Mouse (Mus musculus): ENCODE data around the gene Actl6a. TPM values are rescaled to one million over a fixed set of nuclear protein-coding genes. Genes with fewer than 3 reads are reported as not detected.
A peak's percentile ranks its signal among the peaks of the same experiment; 100 is the strongest.

Gene Actl6a
- polyA plus RNA-seq, 1 experiment = 8.7 TPM

DNA sequence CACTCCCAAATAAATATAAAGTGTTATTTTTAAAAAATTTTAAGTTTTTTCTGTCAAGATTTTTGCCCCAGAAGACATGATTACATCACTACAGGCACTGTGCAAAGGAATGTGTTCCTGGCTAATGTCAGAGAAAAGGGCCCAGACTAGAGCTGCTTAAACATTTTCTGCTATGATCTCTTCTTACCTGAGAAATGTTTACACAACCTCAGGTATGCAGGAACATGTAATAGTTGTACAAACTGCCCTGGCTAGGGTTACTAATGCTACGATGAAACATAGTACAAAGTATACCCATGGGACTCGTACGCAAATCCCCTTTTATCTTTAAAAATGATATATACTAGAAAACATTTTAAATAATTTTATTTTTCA is 44.6 kb upstream of the Actl6a start:
- Histone ChIP-seq H3K27me3 (ENCODE audit: control insufficient read depth, insufficient read depth, low read length) (no peaks in the 10 kb centered on the region), H3K27ac (ENCODE audit: insufficient read depth, low read depth, low read length) (no peak overlapping the region), H3K4me1 (ENCODE audit: control insufficient read depth, insufficient read depth, insufficient read length, low read length) (peaks cover 6% of the 10 kb centered on the region), H3K36me3 (ENCODE audit: control insufficient read depth, insufficient read depth, low read length) (no peaks in the 10 kb centered on the region), H3K4me3 (ENCODE audit: low read depth, low read length) (no peak overlapping the region)
- TF ChIP-seq POLR2A (IDR thresholded peaks at IDR 0.05; ENCODE audit: low read depth, low read length) (no peak), CTCF (IDR thresholded peaks at IDR 0.05; ENCODE audit: extremely low read depth, insufficient read length, insufficient replicate concordance, low read depth, low read length) (no peak)
- 80% methylated on average over 3 of the region's 3 CpGs for WGBS

DNA sequence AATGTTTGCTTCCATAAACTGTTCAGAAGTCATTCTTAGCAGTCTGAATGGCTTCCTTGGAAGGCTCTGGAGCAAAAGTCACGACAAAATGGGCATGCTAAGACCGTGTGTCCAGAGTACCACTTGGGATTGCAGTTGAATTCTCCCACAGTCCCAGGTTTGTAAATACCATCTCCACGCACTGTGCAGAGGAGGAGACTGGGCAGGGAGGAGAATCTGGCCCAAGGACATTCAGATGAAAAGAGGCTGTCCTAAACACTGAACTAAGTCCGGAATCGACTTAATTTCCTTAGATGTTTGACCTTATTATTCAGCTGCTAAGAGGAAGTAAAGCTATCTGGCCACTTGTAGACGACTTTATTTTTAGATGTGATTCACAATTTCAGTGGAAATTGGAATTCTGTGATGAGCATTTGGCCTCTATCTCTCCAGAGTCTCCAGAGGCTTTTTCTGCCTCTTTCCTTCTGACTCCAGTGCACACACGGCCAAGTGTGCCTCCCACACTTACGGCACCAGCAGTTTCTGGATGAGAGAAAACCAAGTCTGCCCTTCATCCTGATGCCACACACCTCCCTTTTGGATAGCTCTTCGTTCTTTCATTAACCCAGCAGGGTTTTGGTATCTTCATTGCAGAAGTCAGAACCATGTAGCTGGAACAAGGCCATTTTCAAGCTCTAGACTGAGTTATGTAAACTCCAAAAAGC is 37.7 kb upstream of the Actl6a start:
- peak overlapping the region; percentile 21 for H3K27ac ChIP-seq (ENCODE audit: insufficient read depth, low read depth, low read length)
- TF ChIP-seq POLR2A (IDR thresholded peaks at IDR 0.05; ENCODE audit: low read depth, low read length) (no peak), CTCF (IDR thresholded peaks at IDR 0.05; ENCODE audit: extremely low read depth, insufficient read length, insufficient replicate concordance, low read depth, low read length) (no peak)

DNA sequence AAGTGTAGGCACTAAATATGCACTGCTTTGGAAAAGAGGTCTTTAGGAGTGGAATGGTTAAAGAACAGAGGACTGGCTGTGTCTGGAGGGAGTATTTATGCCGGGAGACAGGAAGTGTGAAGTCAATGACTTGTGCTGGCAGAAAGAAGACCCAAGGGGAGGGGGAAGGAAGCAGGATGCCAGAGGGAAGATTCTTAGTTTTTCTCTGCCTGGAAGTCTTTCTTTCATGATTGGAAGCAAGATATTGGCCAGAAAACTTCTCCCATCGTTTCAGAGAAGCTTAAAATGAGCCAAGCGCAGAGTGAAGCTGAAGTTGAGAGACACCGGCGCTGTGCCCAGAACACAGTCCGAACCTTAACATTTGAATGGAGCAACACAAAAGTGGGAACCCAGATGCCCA is 36.9 kb upstream of the Actl6a start:
- 64% methylated on average over 6 of the region's 6 CpGs for WGBS
- H3K4me3 ChIP-seq (ENCODE audit: low read depth, low read length) = peak overlapping the region; percentile 37; the same call in 1 of the 2 replicates

More for the DNA sequence above, 37.7 kb upstream of the Actl6a start:
- Histone ChIP-seq H3K27me3 (ENCODE audit: control insufficient read depth, insufficient read depth, low read length) (no peaks in the 10 kb centered on the region), H3K4me1 (ENCODE audit: control insufficient read depth, insufficient read depth, insufficient read length, low read length) (0 out of 2 replicates have a peak, but pooled peaks cover 2% of the 10 kb centered on the region), H3K36me3 (ENCODE audit: control insufficient read depth, insufficient read depth, low read length) (no peaks in the 10 kb centered on the region), H3K4me3 (ENCODE audit: low read depth, low read length) (no peak overlapping the region)
- 65% methylated on average over 9 of the region's 9 CpGs for WGBS

DNA sequence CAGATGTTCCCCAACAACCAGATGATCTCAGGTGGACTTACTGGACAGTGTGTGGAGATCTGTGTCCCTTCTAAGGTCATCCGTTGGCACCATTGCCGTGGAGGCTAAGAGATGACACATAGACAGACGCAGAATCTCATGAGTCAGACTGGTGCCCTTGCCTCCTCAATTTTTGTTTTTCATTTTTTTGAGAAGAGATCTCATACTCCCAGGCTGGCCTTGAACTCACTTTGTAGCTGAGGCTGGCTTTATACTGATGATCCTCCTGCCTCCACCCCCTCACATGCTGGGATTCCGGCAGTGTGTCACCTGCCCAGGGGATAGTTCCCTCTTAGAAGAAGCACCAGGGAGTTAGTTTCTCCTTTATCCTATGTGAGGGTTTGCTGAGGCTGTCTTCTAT is 35.9 kb upstream of the Actl6a start:
- WGBS = 93% methylated on average over 4 of the region's 4 CpGs
- H3K4me1 ChIP-seq (ENCODE audit: control insufficient read depth, insufficient read depth, insufficient read length, low read length) = 0 out of 2 replicates have a peak, but pooled peaks cover 2% of the 10 kb centered on the region
- H3K27ac ChIP-seq (ENCODE audit: insufficient read depth, low read depth, low read length) = no peak overlapping the region
- H3K36me3 ChIP-seq (ENCODE audit: control insufficient read depth, insufficient read depth, low read length) = no peaks in the 10 kb centered on the region
- no peaks in the 10 kb centered on the region for H3K27me3 ChIP-seq (ENCODE audit: control insufficient read depth, insufficient read depth, low read length)
- TF ChIP-seq POLR2A (IDR thresholded peaks at IDR 0.05; ENCODE audit: low read depth, low read length) (no peak), CTCF (IDR thresholded peaks at IDR 0.05; ENCODE audit: extremely low read depth, insufficient read length, insufficient replicate concordance, low read depth, low read length) (no peak)
- H3K4me3 ChIP-seq (ENCODE audit: low read depth, low read length) = no peak overlapping the region

More for the DNA sequence above, 36.9 kb upstream of the Actl6a start:
- H3K27me3 ChIP-seq (ENCODE audit: control insufficient read depth, insufficient read depth, low read length) = no peaks in the 10 kb centered on the region
- 0 out of 2 replicates have a peak, but pooled peaks cover 2% of the 10 kb centered on the region for H3K4me1 ChIP-seq (ENCODE audit: control insufficient read depth, insufficient read depth, insufficient read length, low read length)
- peak overlapping the region; percentile 21 for H3K27ac ChIP-seq (ENCODE audit: insufficient read depth, low read depth, low read length)
- no peak for TF ChIP-seq POLR2A (IDR thresholded peaks at IDR 0.05; ENCODE audit: low read depth, low read length)
- no peak for TF ChIP-seq CTCF (IDR thresholded peaks at IDR 0.05; ENCODE audit: extremely low read depth, insufficient read length, insufficient replicate concordance, low read depth, low read length)
- H3K36me3 ChIP-seq (ENCODE audit: control insufficient read depth, insufficient read depth, low read length) = no peaks in the 10 kb centered on the region

DNA sequence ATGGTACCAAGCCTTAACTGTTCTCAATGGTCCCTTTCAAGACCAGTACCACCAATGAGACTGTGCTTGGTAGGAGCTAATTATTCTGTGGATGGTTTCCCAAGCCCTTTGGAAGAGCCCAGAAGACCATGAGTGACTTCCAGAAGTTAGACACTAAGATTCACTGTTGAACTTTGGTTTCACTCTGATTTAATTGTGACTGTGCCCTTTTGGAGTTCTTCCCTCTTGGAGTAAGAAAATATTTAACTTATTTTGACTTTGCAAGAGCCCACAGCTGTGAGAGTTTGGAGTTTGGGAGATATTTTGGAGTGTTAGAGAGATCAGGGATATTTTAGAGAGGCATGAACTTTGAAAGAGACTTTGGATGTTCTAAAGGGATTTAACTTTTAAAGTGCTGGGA is 32.9 kb upstream of the Actl6a start:
- no peak overlapping the region for H3K4me3 ChIP-seq (ENCODE audit: low read depth, low read length)
- no peaks in the 10 kb centered on the region for H3K36me3 ChIP-seq (ENCODE audit: control insufficient read depth, insufficient read depth, low read length)
- TF ChIP-seq POLR2A (IDR thresholded peaks at IDR 0.05; ENCODE audit: low read depth, low read length) = no peak
- no peak for TF ChIP-seq CTCF (IDR thresholded peaks at IDR 0.05; ENCODE audit: extremely low read depth, insufficient read length, insufficient replicate concordance, low read depth, low read length)
- H3K4me1 ChIP-seq (ENCODE audit: control insufficient read depth, insufficient read depth, insufficient read length, low read length) = no peaks in the 10 kb centered on the region
- H3K27ac ChIP-seq (ENCODE audit: insufficient read depth, low read depth, low read length) = no peak overlapping the region
- H3K27me3 ChIP-seq (ENCODE audit: control insufficient read depth, insufficient read depth, low read length) = no peaks in the 10 kb centered on the region

DNA sequence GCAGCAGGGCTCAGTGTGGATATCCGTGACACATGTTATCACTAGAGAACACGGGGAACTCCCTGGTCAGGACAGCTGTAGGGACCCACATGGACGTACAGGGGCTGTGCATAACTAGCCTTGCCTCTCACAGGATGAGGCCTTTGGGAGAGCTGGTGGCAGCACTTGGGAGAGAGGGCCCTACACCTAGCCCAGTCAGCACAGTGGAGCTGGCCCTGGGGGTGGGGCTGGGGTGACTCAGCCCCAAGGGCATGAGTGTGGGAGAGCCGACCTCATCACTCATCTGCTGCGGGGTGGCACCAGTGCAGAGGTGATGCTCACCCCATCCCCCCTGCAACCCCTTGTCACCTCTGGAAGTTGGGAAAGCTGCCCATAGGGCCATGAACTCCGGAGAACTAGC is 29.7 kb upstream of the Actl6a start:
- no peak for TF ChIP-seq POLR2A (IDR thresholded peaks at IDR 0.05; ENCODE audit: low read depth, low read length)
- TF ChIP-seq CTCF (IDR thresholded peaks at IDR 0.05; ENCODE audit: extremely low read depth, insufficient read length, insufficient replicate concordance, low read depth, low read length) = no peak
- Histone ChIP-seq H3K27ac (ENCODE audit: insufficient read depth, low read depth, low read length) (no peak overlapping the region), H3K4me1 (ENCODE audit: control insufficient read depth, insufficient read depth, insufficient read length, low read length) (no peaks in the 10 kb centered on the region), H3K4me3 (ENCODE audit: low read depth, low read length) (no peak overlapping the region), H3K27me3 (ENCODE audit: control insufficient read depth, insufficient read depth, low read length) (no peaks in the 10 kb centered on the region), H3K36me3 (ENCODE audit: control insufficient read depth, insufficient read depth, low read length) (no peaks in the 10 kb centered on the region)
- WGBS = 67% methylated on average over 6 of the region's 6 CpGs

DNA sequence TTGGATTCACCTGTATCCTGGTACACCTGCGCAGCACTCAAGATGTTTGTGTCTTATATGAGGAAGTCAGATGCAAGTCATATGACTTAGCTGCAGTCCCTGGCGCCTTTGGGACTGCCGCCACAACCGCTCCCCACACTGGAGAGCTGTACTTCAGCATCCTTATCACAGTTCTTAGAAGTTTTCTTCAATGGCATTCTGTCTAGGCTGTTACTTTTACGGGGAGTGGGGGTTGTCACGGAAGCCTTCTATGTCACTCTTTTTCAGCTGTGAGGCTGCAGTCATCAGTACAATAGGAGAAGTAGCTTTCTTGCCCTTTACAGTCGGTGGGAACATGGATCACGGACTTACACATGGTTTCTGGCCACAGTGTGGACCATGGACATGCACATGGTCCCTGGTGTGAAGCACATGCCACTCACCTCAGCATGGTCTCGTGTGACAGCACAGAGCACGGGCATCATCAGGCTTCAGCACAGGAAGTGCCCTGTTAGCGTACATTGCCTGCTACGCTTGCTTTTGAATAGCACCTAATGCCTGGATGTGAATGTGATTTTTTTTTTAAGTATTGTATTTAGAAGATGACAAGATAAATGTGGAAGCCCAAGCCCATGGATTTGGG is 23.1 kb upstream of the Actl6a start:
- no peak overlapping the region for H3K27ac ChIP-seq (ENCODE audit: insufficient read depth, low read depth, low read length)
- no peaks in the 10 kb centered on the region for H3K4me1 ChIP-seq (ENCODE audit: control insufficient read depth, insufficient read depth, insufficient read length, low read length)
- no peaks in the 10 kb centered on the region for H3K27me3 ChIP-seq (ENCODE audit: control insufficient read depth, insufficient read depth, low read length)
- H3K4me3 ChIP-seq (ENCODE audit: low read depth, low read length) = no peak overlapping the region
- WGBS = 63% methylated on average over 12 of the region's 12 CpGs
- H3K36me3 ChIP-seq (ENCODE audit: control insufficient read depth, insufficient read depth, low read length) = no peaks in the 10 kb centered on the region
- TF ChIP-seq CTCF (IDR thresholded peaks at IDR 0.05; ENCODE audit: extremely low read depth, insufficient read length, insufficient replicate concordance, low read depth, low read length) (no peak), POLR2A (IDR thresholded peaks at IDR 0.05; ENCODE audit: low read depth, low read length) (no peak)

Data from small intestine, adult 2 months (tissue).